Mouse (Mus musculus) cerebellum, adult 2 months (tissue): ENCODE data around the gene Slc13a2.

Experiments used
- CTCF ChIP-seq: fragments of 200-500 bp; IDR thresholded peaks from 2 replicates; pipeline ENCODE4 v1.5.1; 2011; ENCODE audit warnings: low read depth, mild to moderate bottlenecking, control low read depth, low read length, moderate library complexity, borderline replicate concordance; ENCODE audit not compliant: insufficient read depth
- POLR2A ChIP-seq: fragments of 200-500 bp; IDR thresholded peaks from 2 replicates; pipeline ENCODE4 v1.6.1; 2011; ENCODE audit warnings: low read length, control low read depth, borderline replicate concordance; ENCODE audit not compliant: insufficient read depth

- TF ChIP-seq CTCF: no peak
- TF ChIP-seq POLR2A: no peak
Measured at GRCm38 (mm10) chr11:78431176-78431575, 9.2 kb upstream of the Slc13a2 start.
